In genomic region chr19:18015371-18015770, GRCm38 (mm10) we compare ENCODE assay signal across 26 mouse cellular contexts.
A peak's percentile ranks its signal among the peaks of the same experiment; 100 is the strongest.
DNase-seq lines count a peak whose midpoint lies in the region; ATAC-seq and TF ChIP-seq lines count a peak whose summit lies in the region.
"Had no signal": no experiment of that assay in that cellular context is flagged by ENCODE, and none has a peak within 500 bp of the region (broad histone marks: within the 10 kb centered on the region; RNA-seq: fewer than 3 reads in every experiment).

No protein-coding gene starts in this region.

- no peak for ATAC-seq in heart, embryonic 13.5 days (ENCODE audit: extremely low read depth, insufficient number of reproducible peaks, low FRiP score, low TSS enrichment)
- no peak for ATAC-seq in lung, postnatal 0 days
- ATAC-seq: CD4-positive, CD25-positive, alpha-beta regulatory T cell, adult 4 months; forebrain, embryonic 14.5 days; forebrain, postnatal 0 days; hindbrain, embryonic 16.5 days; intestine, embryonic 15.5 days had no signal

- TF ChIP-seq CTCF in lung, postnatal 0 days (IDR thresholded peaks at IDR 0.05) = no peak

- TF ChIP-seq EP300 in lung, postnatal 0 days (IDR thresholded peaks at IDR 0.05) = no peak

- 47% methylated on average over 1 of the region's 1 CpGs for WGBS in heart, embryonic 13.5 days
- WGBS in lung, postnatal 0 days = 76% methylated on average over 1 of the region's 1 CpGs

- no peaks in the 10 kb centered on the region for H3K9me3 ChIP-seq in heart, embryonic 13.5 days
- H3K9me3 ChIP-seq in lung, postnatal 0 days (ENCODE audit: low read length) = no peaks in the 10 kb centered on the region
- H3K9me3 ChIP-seq: embryonic facial prominence, embryonic 12.5 days; embryonic facial prominence, embryonic 15.5 days; hindbrain, embryonic 10.5 days; hindbrain, embryonic 13.5 days; intestine, embryonic 15.5 days had no signal

- no peaks in the 10 kb centered on the region for H3K27me3 ChIP-seq in heart, embryonic 13.5 days (replicated peaks)
- H3K27me3 ChIP-seq in lung, postnatal 0 days (replicated peaks; ENCODE audit: insufficient read depth, low read length) = no peaks in the 10 kb centered on the region
- H3K27me3 ChIP-seq: embryonic facial prominence, embryonic 12.5 days; embryonic facial prominence, embryonic 15.5 days; hindbrain, embryonic 13.5 days; intestine, embryonic 15.5 days had no signal

- H3K27ac ChIP-seq in heart, embryonic 13.5 days (replicated peaks) = peak overlapping the region; percentile 63
- H3K27ac ChIP-seq in lung, postnatal 0 days (ENCODE audit: low read length) = no peak overlapping the region
- H3K27ac ChIP-seq: embryonic facial prominence, embryonic 12.5 days; embryonic facial prominence, embryonic 15.5 days; gastrocnemius, adult 2 months; hindbrain, embryonic 10.5 days; hindbrain, embryonic 13.5 days; intestine, embryonic 15.5 days had no signal

- H3K4me1 ChIP-seq in heart, embryonic 13.5 days = peaks cover 10% of the 10 kb centered on the region; the same call in 1 of the 2 replicates
- H3K4me1 ChIP-seq in lung, postnatal 0 days (ENCODE audit: insufficient read depth, low read depth, low read length) = no peaks in the 10 kb centered on the region
- H3K4me1 ChIP-seq: embryonic facial prominence, embryonic 12.5 days; embryonic facial prominence, embryonic 15.5 days; hindbrain, embryonic 10.5 days; hindbrain, embryonic 13.5 days; intestine, embryonic 15.5 days had no signal

- no peak overlapping the region for H3K4me2 ChIP-seq in heart, embryonic 13.5 days
- H3K4me2 ChIP-seq in lung, postnatal 0 days (replicated peaks; ENCODE audit: low read depth, low read length) = no peak overlapping the region
- H3K4me2 ChIP-seq: embryonic facial prominence, embryonic 12.5 days; embryonic facial prominence, embryonic 15.5 days; hindbrain, embryonic 13.5 days; intestine, embryonic 15.5 days had no signal

- intact Hi-C loops in heart, postnatal 10 days (cut with DNase I) = no loop called here
- intact Hi-C loops in heart, postnatal 36 days (cut with DNase I) = no loop called here

- peak; percentile 21 for DNase-seq in heart, adult 8-10 months (ENCODE audit: low spot score)
- no peak for DNase-seq in heart, postnatal 10 days
- DNase-seq in heart, postnatal 36 days = no peak
- peak; percentile 14 for DNase-seq in lung, postnatal 0 days (ENCODE audit: low spot score)
- no peak for DNase-seq in lung, postnatal 25 days (ENCODE audit: low spot score)
- DNase-seq in thymus, postnatal 36 days = no peak
- DNase-seq: adrenal gland, adult 2 months; adrenal gland, postnatal 14 days; cerebellum, adult 11 months; cerebellum, adult 2 months; cerebellum, adult 9-11 months; cerebellum, postnatal 25 days; forebrain, postnatal 0 days; gastrocnemius, adult 2 months; gastrocnemius, postnatal 14 days; kidney, adult 11 months; kidney, adult 8-10 months had no signal

- H3K4me3 ChIP-seq in heart, embryonic 13.5 days = no peak overlapping the region
- H3K4me3 ChIP-seq in lung, postnatal 0 days (ENCODE audit: low read depth, low read length) = no peak overlapping the region
- H3K4me3 ChIP-seq: embryonic facial prominence, embryonic 12.5 days; embryonic facial prominence, embryonic 15.5 days; gastrocnemius, adult 2 months; hindbrain, embryonic 10.5 days; hindbrain, embryonic 13.5 days; intestine, embryonic 15.5 days had no signal

- no peak overlapping the region for H3K9ac ChIP-seq in heart, embryonic 13.5 days
- H3K9ac ChIP-seq in lung, postnatal 0 days (replicated peaks; ENCODE audit: low read depth) = no peak overlapping the region
- H3K9ac ChIP-seq: embryonic facial prominence, embryonic 12.5 days; embryonic facial prominence, embryonic 15.5 days; forebrain, postnatal 0 days; hindbrain, embryonic 13.5 days; intestine, embryonic 15.5 days had no signal

- H3K36me3 ChIP-seq in heart, embryonic 13.5 days = no peaks in the 10 kb centered on the region
- H3K36me3 ChIP-seq in lung, postnatal 0 days (ENCODE audit: insufficient read depth, low read length) = no peaks in the 10 kb centered on the region
- H3K36me3 ChIP-seq: embryonic facial prominence, embryonic 12.5 days; embryonic facial prominence, embryonic 15.5 days; hindbrain, embryonic 10.5 days; hindbrain, embryonic 13.5 days; intestine, embryonic 15.5 days had no signal

Comparison
In these comparisons a context has a peak if more than half of its experiments do, and no peak if none do; other contexts are left out.
1. DNase-seq: peak in heart, adult 8-10 months (single experiment) and lung, postnatal 0 days (single experiment); none in heart, postnatal 10 days (0 of 2), heart, postnatal 36 days (0 of 2), lung, postnatal 25 days (single experiment) and thymus, postnatal 36 days (0 of 2).